Mouse (Mus musculus) liver, postnatal 0 days (tissue): ENCODE results near the gene Zdhhc1. TPM values are rescaled to one million over a fixed set of nuclear protein-coding genes. Genes with fewer than 3 reads are reported as not detected.

Experiments
- ATAC-seq: fragments of 200-750 bp; cut with Nextera tagmentation; 2 replicates; pipeline ENCODE4 v1.8.0; 2017; ENCODE audit warnings: mild to moderate bottlenecking, moderate library complexity
- DNase-seq: peaks from one replicate; pipeline ENCODE4 v3.0.0-alpha.2; 2016
- H3K27ac ChIP-seq: fragments of 300-500 bp; sonication (generic); 2 replicates; pipeline ENCODE4 v1.5.1; 2014; ENCODE audit warnings: antibody characterized with exemption, moderate library complexity, mild to moderate bottlenecking, low read depth
- H3K27me3 ChIP-seq: fragments of 300-500 bp; sonication (generic); 2 replicates; pipeline ENCODE4 v1.6.1; 2014; ENCODE audit warnings: low read length, control low read depth, mixed read lengths; ENCODE audit not compliant: insufficient read depth
- H3K36me3 ChIP-seq: fragments of 300-500 bp; sonication (generic); replicated peaks from 2 replicates; pipeline ENCODE4 v1.6.1; 2014; ENCODE audit warnings: mild to moderate bottlenecking, control low read depth, low read length, moderate library complexity, mixed read lengths; ENCODE audit not compliant: insufficient read depth
- H3K4me1 ChIP-seq: fragments of 300-500 bp; sonication (generic); 2 replicates; pipeline ENCODE4 v1.6.1; 2014; ENCODE audit warnings: antibody characterized with exemption, mild to moderate bottlenecking, control low read depth; ENCODE audit not compliant: insufficient read depth
- H3K4me2 ChIP-seq: fragments of 300-500 bp; sonication (generic); 2 replicates; pipeline ENCODE4 v1.6.1; 2014; ENCODE audit warnings: low read depth, mild to moderate bottlenecking, low read length, moderate library complexity, mixed read lengths
- H3K4me3 ChIP-seq: fragments of 300-500 bp; sonication (generic); 2 replicates; pipeline ENCODE4 v1.5.1; 2014; ENCODE audit warnings: low read depth, low read length
- H3K9ac ChIP-seq: fragments of 300-500 bp; sonication (generic); replicated peaks from 2 replicates; pipeline ENCODE4 v1.6.1; 2014; ENCODE audit warnings: mild to moderate bottlenecking, moderate library complexity
- H3K9me3 ChIP-seq: fragments of 300-500 bp; sonication (generic); 2 replicates; pipeline ENCODE4 v1.6.1; 2016; ENCODE audit warnings: mild to moderate bottlenecking, control low read depth, low read length, mixed read lengths
- CTCF ChIP-seq: sonication (generic); IDR thresholded peaks from 2 replicates; pipeline ENCODE4 v1.5.1; 2016; ENCODE audit warnings: antibody characterized with exemption, low read depth
- EP300 ChIP-seq: IDR thresholded peaks from 2 replicates; pipeline ENCODE4 v1.6.1; 2016; ENCODE audit warnings: antibody characterized with exemption, low read depth, mild to moderate bottlenecking
- WGBS: fragments of 180-500 bp; shearing (Covaris S2); extraction: QIAGEN DNeasy Blood & Tissue Kit; methylation state at CpG from one replicate; pipeline ENCODE4 v1.1.7; 2014; ENCODE audit not compliant: insufficient replicate concordance; 5-methylcytosine and 5-hydroxymethylcytosine counted together
- polyA plus RNA-seq: library from polyadenylated mRNA; unstranded; fragments of >200 nt; fragmentation: Nextera tagmentation; extraction: Ambion mirVana; gene quantifications from 2 replicates; pipeline ENCODE4 v1.2.1, GENCODE M21; 2015

Zdhhc1 gene
- polyA plus RNA-seq, 1 experiment from 2014 or later = 2.1 TPM

DNA sequence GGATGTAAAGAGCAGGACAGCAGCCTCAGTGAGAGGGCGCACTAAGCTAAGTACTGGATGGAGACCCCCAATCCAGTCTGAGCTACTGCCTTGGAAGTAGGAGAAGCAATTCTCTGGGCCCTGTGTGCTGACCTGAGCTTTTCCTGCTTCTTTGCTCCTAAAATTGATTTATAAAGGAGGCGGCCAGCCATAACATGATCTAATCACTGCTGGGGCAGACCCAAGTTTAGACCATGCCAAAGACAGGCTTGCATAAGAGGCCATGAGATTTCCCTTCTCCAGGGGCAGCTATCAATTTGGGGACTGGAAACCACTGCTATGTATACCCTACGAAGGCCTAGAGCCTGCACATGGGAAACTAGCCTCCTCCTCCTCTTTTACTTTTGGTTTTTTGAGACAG is 32.6 kb upstream of the Zdhhc1 start:
- Histone ChIP-seq H3K4me3 (no peak overlapping the region), H3K4me2 (no peak overlapping the region), H3K27me3 (no peaks in the 10 kb centered on the region), H3K9ac (no peak overlapping the region), H3K27ac (no peak overlapping the region), H3K9me3 (no peaks in the 10 kb centered on the region), H3K4me1 (peaks cover 11% of the 10 kb centered on the region), H3K36me3 (peaks cover 40% of the 10 kb centered on the region)
- WGBS = 90% methylated on average over 3 of the region's 3 CpGs
- no peak for TF ChIP-seq EP300
- TF ChIP-seq CTCF = no peak
- ATAC-seq (no peak), DNase-seq (no peak)

- peaks cover 44% of the 10 kb centered on the region for H3K36me3 ChIP-seq
- peaks cover 1% of the 10 kb centered on the region; the same call in 1 of the 2 replicates for H3K4me1 ChIP-seq
- H3K4me2 ChIP-seq = no peak overlapping the region
- no peaks in the 10 kb centered on the region for H3K9me3 ChIP-seq
- DNase-seq = no peak
- no peak overlapping the region for H3K27ac ChIP-seq
- 88% methylated on average over 1 of the region's 1 CpGs for WGBS
- TF ChIP-seq EP300 = no peak
- H3K9ac ChIP-seq = no peak overlapping the region
- no peak overlapping the region for H3K4me3 ChIP-seq
- no peaks in the 10 kb centered on the region for H3K27me3 ChIP-seq
- ATAC-seq = no peak
These were observed 31.5 kb upstream of the Zdhhc1 start for GRCm38 (mm10) chr8:105528206-105528605.

GRCm38 (mm10) chr8:105527110-105527509 is 30.4 kb upstream of the Zdhhc1 start:
- H3K9me3 ChIP-seq = no peaks in the 10 kb centered on the region
- no peak for DNase-seq
- ATAC-seq = peak; percentile 45; the same call in 1 of the 2 replicates

DNA sequence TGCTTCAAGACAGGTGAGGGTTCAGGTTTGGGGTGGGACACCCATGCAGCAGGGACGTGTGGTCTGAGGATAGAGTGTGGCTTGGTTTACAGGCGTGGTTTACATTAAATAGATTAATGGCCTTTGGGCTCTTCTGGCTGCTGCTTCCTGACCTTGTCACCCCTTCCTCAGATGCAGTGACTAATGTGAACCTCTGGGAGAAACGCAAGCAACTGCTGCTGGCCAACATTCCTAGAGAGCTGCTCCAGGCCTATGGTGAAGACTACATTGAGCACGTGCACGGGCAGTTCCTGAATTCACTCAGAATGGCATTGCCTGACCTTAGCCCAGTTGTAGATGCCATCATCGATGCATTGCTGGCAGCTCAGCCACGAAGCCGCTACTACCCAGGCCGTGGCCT is 26.2 kb upstream of the Zdhhc1 start:
- H3K4me2 ChIP-seq = no peak overlapping the region
- ATAC-seq (no peak), DNase-seq (no peak)
- H3K4me1 ChIP-seq = peaks cover 17% of the 10 kb centered on the region
- WGBS = 68% methylated on average over 9 of the region's 9 CpGs
- no peak overlapping the region for H3K9ac ChIP-seq
- peaks cover 19% of the 10 kb centered on the region for H3K27me3 ChIP-seq
- TF ChIP-seq EP300 = no peak
- no peak for TF ChIP-seq CTCF
- H3K9me3 ChIP-seq = no peaks in the 10 kb centered on the region
- no peak overlapping the region for H3K27ac ChIP-seq
- H3K36me3 ChIP-seq = peaks cover 43% of the 10 kb centered on the region
- H3K4me3 ChIP-seq = no peak overlapping the region

More at GRCm38 (mm10) chr8:105527110-105527509, 30.4 kb upstream of the Zdhhc1 start:
- Histone ChIP-seq H3K9ac (no peak overlapping the region), H3K27me3 (no peaks in the 10 kb centered on the region), H3K4me2 (no peak overlapping the region), H3K4me1 (no peaks in the 10 kb centered on the region), H3K27ac (no peak overlapping the region), H3K36me3 (peaks cover 55% of the 10 kb centered on the region), H3K4me3 (no peak overlapping the region)
- WGBS = 80% methylated on average over 2 of the region's 2 CpGs
- TF ChIP-seq CTCF (no peak), EP300 (no peak)

GRCm38 (mm10) chr8:105521995-105522769 is 25.5 kb upstream of the Zdhhc1 start:
- ATAC-seq (no peak), DNase-seq (no peak)
- no peaks in the 10 kb centered on the region for H3K9me3 ChIP-seq
- no peak for TF ChIP-seq CTCF
- TF ChIP-seq EP300 = no peak
- 88% methylated on average over 21 of the region's 21 CpGs for WGBS
- H3K36me3 ChIP-seq = peaks cover 42% of the 10 kb centered on the region
- H3K27me3 ChIP-seq = peaks cover 26% of the 10 kb centered on the region
- H3K4me3 ChIP-seq = no peak overlapping the region
- H3K4me2 ChIP-seq = no peak overlapping the region
- peaks cover 17% of the 10 kb centered on the region for H3K4me1 ChIP-seq
- H3K9ac ChIP-seq = no peak overlapping the region
- no peak overlapping the region for H3K27ac ChIP-seq

DNA sequence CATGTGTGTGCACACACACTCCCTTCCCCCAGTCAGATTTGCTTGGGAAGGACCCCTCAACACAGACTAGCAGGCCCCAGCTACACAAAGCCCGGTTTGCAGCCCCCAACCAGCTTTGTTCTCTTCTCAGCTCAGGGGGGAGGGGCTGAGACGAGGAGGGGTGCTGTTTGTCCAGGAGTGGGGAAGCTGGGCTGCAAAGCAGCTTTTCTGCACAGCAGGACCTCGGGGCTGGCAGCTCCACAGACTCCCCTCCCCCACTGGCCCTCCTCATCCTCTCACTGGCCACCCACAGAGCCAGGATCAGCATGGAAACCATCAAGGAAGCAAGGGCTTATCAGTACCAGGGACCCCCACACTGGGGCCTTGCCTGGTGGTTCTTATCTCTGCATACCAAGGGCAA is 24.4 kb upstream of the Zdhhc1 start:
- Histone ChIP-seq H3K4me1 (peaks cover 20% of the 10 kb centered on the region), H3K4me2 (no peak overlapping the region), H3K9me3 (no peaks in the 10 kb centered on the region), H3K27ac (no peak overlapping the region), H3K9ac (no peak overlapping the region), H3K36me3 (peaks cover 38% of the 10 kb centered on the region), H3K27me3 (peaks cover 36% of the 10 kb centered on the region), H3K4me3 (no peak overlapping the region)
- ATAC-seq (no peak), DNase-seq (no peak)
- TF ChIP-seq EP300 = no peak
- TF ChIP-seq CTCF = no peak
- 24% methylated on average over 3 of the region's 3 CpGs for WGBS
